Mouse (Mus musculus) stomach, embryonic 14.5 days (tissue): Measurements from ENCODE around the gene Mtap. TPM values are rescaled to one million over a fixed set of nuclear protein-coding genes. Genes with fewer than 3 reads are reported as not detected.

Experiments used
- ATAC-seq: fragments of 200-750 bp; cut with Nextera tagmentation; 2 replicates; pipeline ENCODE4 v1.8.0; 2017; ENCODE audit warnings: low read depth, moderate TSS enrichment; ENCODE audit not compliant: insufficient number of reproducible peaks, insufficient read depth, low FRiP score
- H3K27ac ChIP-seq: fragments of 300-500 bp; sonication (generic); 2 replicates; pipeline ENCODE4 v1.5.1; 2014; ENCODE audit warnings: mild to moderate bottlenecking, low read length, moderate library complexity, mixed read lengths
- H3K27me3 ChIP-seq: fragments of 300-500 bp; sonication (generic); 2 replicates; pipeline ENCODE4 v1.6.1; 2014; ENCODE audit warnings: low read length, control low read depth, mixed read lengths; ENCODE audit not compliant: control insufficient read depth, insufficient read depth
- H3K36me3 ChIP-seq: fragments of 300-500 bp; sonication (generic); 2 replicates; pipeline ENCODE4 v1.6.1; 2014; ENCODE audit warnings: mild to moderate bottlenecking, control low read depth, low read length, moderate library complexity, mixed read lengths; ENCODE audit not compliant: control insufficient read depth, insufficient read depth
- H3K4me1 ChIP-seq: fragments of 300-500 bp; sonication (generic); 2 replicates; pipeline ENCODE4 v1.6.1; 2014; ENCODE audit warnings: low read length, control low read depth, mixed read lengths; ENCODE audit not compliant: control insufficient read depth, insufficient read depth
- H3K4me2 ChIP-seq: fragments of 300-500 bp; sonication (generic); replicated peaks from 2 replicates; pipeline ENCODE4 v1.6.1; 2014; ENCODE audit warnings: low read depth, low read length, control low read depth
- H3K4me3 ChIP-seq: fragments of 300-500 bp; sonication (generic); 2 replicates; pipeline ENCODE4 v1.5.1; 2014; ENCODE audit warnings: low read depth, low read length, control low read depth
- H3K9ac ChIP-seq: fragments of 300-500 bp; sonication (generic); replicated peaks from 2 replicates; pipeline ENCODE4 v1.6.1; 2014; ENCODE audit warnings: low read depth, mild to moderate bottlenecking, control low read depth, low read length, moderate library complexity, mixed read lengths
- H3K9me3 ChIP-seq: fragments of 300-500 bp; sonication (generic); 2 replicates; pipeline ENCODE4 v1.6.1; 2016; ENCODE audit warnings: low read depth, low read length, control low read depth; ENCODE audit not compliant: control insufficient read depth
- WGBS: fragments of 180-500 bp; shearing (Covaris S2); extraction: QIAGEN DNeasy Blood & Tissue Kit; methylation state at CpG from one replicate; pipeline ENCODE4 v1.1.7; 2014; 5-methylcytosine and 5-hydroxymethylcytosine counted together
- polyA plus RNA-seq: library from polyadenylated mRNA; unstranded; fragments of >200 nt; fragmentation: Nextera tagmentation; extraction: Ambion mirVana; gene quantifications from 2 replicates; pipeline ENCODE4 v1.2.1, GENCODE M21; 2014

The Mtap gene
- polyA plus RNA-seq, 1 experiment from 2014 or later = 73.0 TPM

- H3K9ac ChIP-seq = no peak overlapping the region
- WGBS = 89% methylated on average over 1 of the region's 1 CpGs
- no peak for ATAC-seq
- no peak overlapping the region for H3K4me2 ChIP-seq
- H3K36me3 ChIP-seq = no peaks in the 10 kb centered on the region
- no peaks in the 10 kb centered on the region for H3K27me3 ChIP-seq
- no peak overlapping the region for H3K4me3 ChIP-seq
- H3K9me3 ChIP-seq = no peaks in the 10 kb centered on the region
- no peaks in the 10 kb centered on the region for H3K4me1 ChIP-seq
- H3K27ac ChIP-seq = no peak overlapping the region
Observed at GRCm38 (mm10) chr4:89200806-89201205, 63.9 kb downstream of the Mtap start.

- H3K4me2 ChIP-seq = no peak overlapping the region
- H3K9ac ChIP-seq = no peak overlapping the region
- no peaks in the 10 kb centered on the region for H3K4me1 ChIP-seq
- H3K27me3 ChIP-seq = no peaks in the 10 kb centered on the region
- no peak overlapping the region for H3K4me3 ChIP-seq
- no peaks in the 10 kb centered on the region for H3K9me3 ChIP-seq
- H3K27ac ChIP-seq = no peak overlapping the region
- no peaks in the 10 kb centered on the region for H3K36me3 ChIP-seq
- ATAC-seq = no peak
Observed at GRCm38 (mm10) chr4:89209310-89209709, 72.4 kb downstream of the Mtap start.

GRCm38 (mm10) chr4:89210314-89210713, 73.4 kb downstream of the Mtap start:
- Histone ChIP-seq H3K27me3 (no peaks in the 10 kb centered on the region), H3K36me3 (no peaks in the 10 kb centered on the region), H3K4me2 (no peak overlapping the region), H3K27ac (no peak overlapping the region), H3K4me3 (no peak overlapping the region), H3K4me1 (no peaks in the 10 kb centered on the region), H3K9me3 (no peaks in the 10 kb centered on the region), H3K9ac (no peak overlapping the region)
- WGBS = 63% methylated on average over 7 of the region's 7 CpGs
- ATAC-seq = no peak

GRCm38 (mm10) chr4:89212178-89212577, 75.3 kb downstream of the Mtap start:
- no peaks in the 10 kb centered on the region for H3K9me3 ChIP-seq
- no peak overlapping the region for H3K4me2 ChIP-seq
- no peak overlapping the region for H3K9ac ChIP-seq
- no peaks in the 10 kb centered on the region for H3K27me3 ChIP-seq
- no peak overlapping the region for H3K4me3 ChIP-seq
- no peak for ATAC-seq
- 72% methylated on average over 3 of the region's 3 CpGs for WGBS
- H3K4me1 ChIP-seq = no peaks in the 10 kb centered on the region
- H3K27ac ChIP-seq = no peak overlapping the region
- no peaks in the 10 kb centered on the region for H3K36me3 ChIP-seq

Other genes with a start within 250 kb of the Mtap start
- not detected in 2 replicates for gene Cdkn2a, start 157.5 kb downstream of the Mtap start, polyA plus RNA-seq
- gene Cdkn2b, start 173.9 kb downstream of the Mtap start, polyA plus RNA-seq = 4.8 and 4.9 TPM in 2 replicates